Mouse (Mus musculus) gastrocnemius, adult 18-20 months (tissue): ENCODE data around the gene Gpx5. TPM values are rescaled to one million over a fixed set of nuclear protein-coding genes. Genes with fewer than 3 reads are reported as not detected.

Experiments
- DNase-seq: peaks from one replicate; pipeline ENCODE4 v3.0.0; 2021; ENCODE audit warnings: low spot score
- long read RNA-seq, 2 experiments: library from polyadenylated mRNA; stranded (forward); transcript quantifications; one replicate each; pipeline ENCODE4 v2.0.0; 2021
- total RNA-seq, 2 experiments: library from RNA; stranded (reverse); gene quantifications; 2 replicates each; pipeline ENCODE4 v1.2.3; 2021

The Gpx5 gene
- total RNA-seq = not detected
- long read RNA-seq, experiment 1 = 0 reads
- long read RNA-seq, experiment 2 = 0 reads

DNA sequence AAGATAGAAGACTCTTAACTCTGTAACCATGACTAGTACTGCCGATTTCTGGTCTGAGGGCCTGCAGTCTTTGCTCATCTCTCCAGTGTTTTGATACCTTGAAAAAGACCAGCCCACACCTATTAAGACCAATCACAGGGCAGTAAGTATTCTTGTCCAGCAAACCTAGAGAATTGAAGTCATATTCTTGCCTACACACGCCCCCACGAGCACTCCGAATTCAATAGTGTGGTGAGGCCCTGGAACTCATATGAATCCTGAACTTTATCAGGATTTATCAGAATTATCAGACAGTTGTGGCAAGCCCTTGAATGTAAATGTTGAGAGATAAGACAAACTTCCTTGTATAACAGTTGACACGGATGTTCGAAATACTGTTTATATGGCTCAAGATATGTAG, at the start of gene Gpx5:
Gpx5 (minus strand) TSS at position 101 of the 400 bp plus-strand sequence.
- no peak for DNase-seq

GRCm38 (mm10) chr13:21327424-21327823, 34.9 kb upstream of the Gpx5 start:
- DNase-seq = no peak

DNA sequence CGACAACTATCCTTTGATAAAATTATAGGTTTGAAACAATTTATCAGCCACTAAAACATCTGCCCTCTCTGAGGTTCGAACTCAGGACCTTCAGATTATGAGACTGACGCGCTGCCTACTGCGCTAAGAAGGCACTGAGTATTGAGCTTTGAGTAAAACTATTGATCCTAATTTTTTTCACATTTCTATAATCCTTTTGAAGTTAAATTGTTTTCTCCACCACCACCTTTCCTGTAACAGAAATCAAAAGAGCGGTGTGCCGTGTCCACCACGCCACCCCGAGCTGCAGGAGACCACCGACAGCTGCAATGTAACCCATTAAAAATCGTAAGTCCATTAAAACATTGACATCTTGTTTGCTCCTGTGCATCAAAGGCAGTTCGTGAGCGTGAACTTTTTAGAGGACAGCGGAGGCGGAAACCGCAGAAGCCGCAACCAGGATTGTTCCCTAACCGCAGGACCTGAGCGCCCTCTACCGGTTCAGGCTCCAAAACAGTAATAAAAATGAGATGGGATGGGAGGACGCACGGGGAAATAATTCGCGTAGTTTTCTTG, 34.2 kb upstream of the Gpx5 start:
- DNase-seq = peak; percentile 68

GRCm38 (mm10) chr13:21326191-21326590, 33.7 kb upstream of the Gpx5 start:
- DNase-seq = no peak

- no peak for DNase-seq
Measured at GRCm38 (mm10) chr13:21323405-21323804, 30.9 kb upstream of the Gpx5 start.

DNA sequence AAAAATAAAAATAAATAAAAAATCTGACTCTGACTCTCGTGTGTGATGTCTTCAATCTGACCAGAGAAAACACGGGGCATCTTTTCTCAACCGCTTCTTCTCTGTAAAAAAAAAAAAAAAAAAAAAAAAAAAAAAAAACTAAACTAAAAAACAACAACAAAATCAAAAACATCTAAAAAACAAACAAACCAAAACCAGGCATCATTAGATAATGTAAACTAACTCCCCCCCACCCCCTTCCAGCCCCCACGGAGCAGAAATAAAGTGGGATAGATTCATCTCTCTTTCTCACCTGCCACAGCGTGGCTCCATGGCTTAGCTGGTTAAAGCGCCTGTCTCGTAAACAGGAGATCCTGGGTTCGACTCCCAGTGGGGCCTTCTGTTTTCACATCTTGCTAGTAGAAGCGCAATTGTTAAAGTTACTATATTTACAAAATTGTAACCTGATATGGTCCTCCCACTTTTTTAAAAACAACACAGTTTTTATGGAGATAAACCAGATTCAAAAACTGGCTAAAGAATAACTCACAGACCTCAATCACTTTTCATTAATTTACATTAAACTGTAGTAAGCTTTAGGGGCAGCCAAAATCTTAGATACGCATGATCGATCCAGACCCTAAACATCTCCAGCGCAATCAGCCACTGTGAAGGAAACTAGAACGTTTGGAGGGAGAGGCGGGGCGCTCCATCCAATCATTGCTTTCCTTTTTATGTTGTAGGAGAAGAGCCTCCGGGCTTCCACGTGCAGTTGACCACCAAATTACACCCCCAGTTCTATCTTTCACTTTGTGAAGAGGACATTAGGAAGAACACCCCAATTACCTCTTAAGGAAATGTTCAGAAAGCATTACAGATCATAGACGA, 30.2 kb upstream of the Gpx5 start:
- no peak for DNase-seq

DNA sequence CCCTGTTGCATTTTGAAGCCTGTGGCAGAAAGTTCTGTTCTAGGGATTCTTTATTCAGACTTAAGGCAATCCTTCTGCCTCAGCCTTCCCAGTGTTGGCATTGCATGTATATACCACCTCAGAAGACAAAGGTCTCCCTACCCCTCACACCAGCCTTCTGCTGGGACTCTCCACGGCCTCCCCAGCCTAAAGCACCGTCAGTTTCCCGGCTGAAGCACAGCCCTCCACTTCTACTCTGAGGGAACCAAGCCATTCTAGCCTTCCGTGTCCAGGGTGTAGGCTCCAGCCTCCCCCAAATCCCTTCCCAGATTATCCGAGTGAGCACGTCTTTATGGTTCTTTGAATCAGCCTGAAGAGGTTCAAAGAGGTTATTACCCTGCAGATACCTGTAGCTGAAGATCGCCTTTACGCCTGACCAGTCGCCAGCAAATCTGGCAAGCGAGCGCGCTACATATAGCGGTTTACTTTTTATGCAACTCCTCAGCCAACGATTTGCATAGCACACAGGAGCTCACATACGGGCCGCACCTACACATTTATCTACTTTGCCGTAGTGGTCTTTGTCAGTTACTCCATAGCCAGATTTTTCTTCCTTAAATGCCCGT, 29.5 kb upstream of the Gpx5 start:
- DNase-seq = no peak

DNA sequence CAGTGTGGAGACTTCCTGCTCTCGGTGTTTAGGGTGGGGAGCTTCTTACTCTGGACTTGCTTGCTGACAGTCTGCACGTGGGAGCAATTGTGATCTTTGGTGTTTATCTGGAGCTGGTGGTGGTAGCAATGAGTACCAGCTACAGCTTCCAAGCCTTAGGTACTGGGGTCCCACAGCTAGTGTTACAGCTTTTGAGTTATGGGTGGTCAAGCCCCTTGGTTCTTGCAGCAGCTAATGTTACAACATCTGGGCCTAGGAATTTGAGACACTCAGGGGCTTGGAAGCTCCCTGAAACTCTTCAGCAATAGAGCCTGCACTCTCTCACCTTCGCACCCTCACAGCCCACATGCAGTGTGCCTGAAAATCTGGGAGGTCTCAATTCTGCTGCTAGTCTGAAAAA, 27.7 kb upstream of the Gpx5 start:
- DNase-seq = no peak

DNA sequence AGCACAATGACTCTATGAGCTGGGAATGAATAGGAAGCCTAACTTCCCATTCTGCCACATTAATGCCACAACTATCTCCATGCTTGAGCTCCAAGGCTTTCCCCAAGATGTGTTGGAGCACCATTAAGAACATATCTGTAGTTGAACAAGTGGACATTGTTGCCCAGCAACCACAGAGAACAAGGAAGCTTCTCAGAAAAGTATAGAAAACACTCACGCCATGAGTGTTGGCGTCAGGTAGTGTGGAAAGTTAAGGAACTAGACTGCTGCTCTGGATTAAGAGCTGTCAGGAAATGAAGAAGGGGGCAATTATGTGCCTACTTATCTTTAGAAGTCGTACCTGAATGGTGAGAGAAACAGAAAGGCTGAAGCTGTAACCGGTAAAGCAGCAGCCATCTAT, 21.4 kb upstream of the Gpx5 start:
- DNase-seq = no peak

- no peak for DNase-seq
Measured at GRCm38 (mm10) chr13:21312854-21313253, 20.3 kb upstream of the Gpx5 start.

DNA sequence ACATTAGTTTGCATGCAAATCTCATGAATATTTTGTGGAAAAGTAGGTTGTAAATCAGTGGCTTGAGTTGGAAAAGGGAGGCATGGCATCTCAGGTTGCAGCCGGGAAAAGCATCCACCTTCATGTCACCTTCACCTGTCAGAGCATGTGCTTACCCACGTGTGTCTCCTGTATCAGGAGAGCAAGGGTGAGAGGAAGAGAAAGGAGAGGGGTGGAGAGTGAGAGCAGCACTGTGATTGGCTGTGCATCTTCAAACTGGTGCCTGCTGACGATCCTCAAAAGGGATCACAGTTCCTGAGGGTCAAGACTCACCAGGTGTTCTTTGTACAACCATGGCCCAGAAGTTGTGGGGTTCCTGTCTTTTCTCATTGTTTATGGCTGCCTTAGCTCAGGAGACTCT, 19.4 kb upstream of the Gpx5 start, which contains the start of gene Gpx6:
Gpx6 (plus strand) TSS at position 200 of the 400 bp plus-strand sequence.
- DNase-seq = no peak

DNA sequence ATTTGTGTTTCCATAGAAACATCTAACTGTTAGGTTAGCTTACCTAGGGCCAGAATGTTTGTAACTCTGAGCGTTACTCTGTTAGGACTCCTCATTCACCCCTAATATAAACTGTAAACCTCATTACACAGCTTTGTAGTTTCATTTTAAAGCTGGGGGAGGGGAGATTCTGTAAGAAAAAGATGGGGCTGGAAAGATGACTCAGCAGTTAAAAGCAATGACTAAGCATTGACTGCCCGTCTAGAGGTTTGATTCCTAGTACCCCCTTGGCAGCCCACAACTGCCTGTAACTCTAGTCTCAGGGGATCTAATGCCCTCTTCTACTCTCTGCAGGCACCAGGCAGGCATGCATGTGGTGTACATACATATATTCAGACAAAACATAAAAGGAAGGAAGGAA, 17.3 kb upstream of the Gpx5 start:
- no peak for DNase-seq

GRCm38 (mm10) chr13:21304483-21305066, 12.0 kb upstream of the Gpx5 start:
- no peak for DNase-seq

DNA sequence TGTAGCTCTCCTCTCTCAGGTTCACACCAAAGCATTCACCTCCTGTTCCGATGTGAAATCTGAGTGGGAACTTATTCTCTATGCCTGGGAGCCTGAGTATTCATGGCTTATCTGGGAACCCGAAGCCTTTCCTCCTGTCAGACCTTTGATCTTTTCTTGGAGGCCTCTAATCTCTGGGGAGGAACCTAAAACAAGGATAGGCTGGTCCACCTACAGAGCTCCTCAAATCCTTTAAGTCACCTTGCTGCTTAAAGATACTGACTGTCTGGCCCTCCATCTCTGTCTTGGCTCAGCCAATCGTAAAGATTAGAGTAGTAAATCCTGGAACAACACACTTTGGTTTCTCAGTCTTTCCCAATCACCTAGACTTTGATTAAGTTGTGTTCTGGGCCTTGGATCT, 6.0 kb upstream of the Gpx5 start:
- no peak for DNase-seq

- DNase-seq = peak; percentile 86
Measured at GRCm38 (mm10) chr13:21279559-21279958, 13.0 kb downstream of the Gpx5 start.

GRCm38 (mm10) chr13:21279076-21279475, 13.5 kb downstream of the Gpx5 start:
- DNase-seq = no peak

DNA sequence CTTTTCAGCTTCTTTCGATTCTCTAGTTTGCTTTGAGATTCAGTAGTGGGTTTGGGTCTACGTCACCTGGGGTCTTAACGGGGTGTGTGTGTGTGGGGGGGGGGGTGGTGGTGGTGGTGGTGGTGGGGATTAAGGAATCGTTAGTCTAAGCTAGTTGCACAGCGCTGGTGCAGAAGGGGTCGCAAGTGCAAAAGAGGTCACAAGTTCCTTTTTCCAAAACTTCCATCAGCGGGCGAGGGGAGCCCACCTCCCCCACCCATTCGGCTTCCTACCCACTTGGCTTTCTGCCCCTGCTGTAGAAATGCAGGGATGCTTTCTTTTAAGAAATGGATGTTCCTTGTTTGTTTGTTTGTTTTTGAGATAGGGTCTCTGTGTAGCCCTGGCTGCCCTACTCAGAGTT, 16.0 kb downstream of the Gpx5 start:
- DNase-seq = no peak

DNA sequence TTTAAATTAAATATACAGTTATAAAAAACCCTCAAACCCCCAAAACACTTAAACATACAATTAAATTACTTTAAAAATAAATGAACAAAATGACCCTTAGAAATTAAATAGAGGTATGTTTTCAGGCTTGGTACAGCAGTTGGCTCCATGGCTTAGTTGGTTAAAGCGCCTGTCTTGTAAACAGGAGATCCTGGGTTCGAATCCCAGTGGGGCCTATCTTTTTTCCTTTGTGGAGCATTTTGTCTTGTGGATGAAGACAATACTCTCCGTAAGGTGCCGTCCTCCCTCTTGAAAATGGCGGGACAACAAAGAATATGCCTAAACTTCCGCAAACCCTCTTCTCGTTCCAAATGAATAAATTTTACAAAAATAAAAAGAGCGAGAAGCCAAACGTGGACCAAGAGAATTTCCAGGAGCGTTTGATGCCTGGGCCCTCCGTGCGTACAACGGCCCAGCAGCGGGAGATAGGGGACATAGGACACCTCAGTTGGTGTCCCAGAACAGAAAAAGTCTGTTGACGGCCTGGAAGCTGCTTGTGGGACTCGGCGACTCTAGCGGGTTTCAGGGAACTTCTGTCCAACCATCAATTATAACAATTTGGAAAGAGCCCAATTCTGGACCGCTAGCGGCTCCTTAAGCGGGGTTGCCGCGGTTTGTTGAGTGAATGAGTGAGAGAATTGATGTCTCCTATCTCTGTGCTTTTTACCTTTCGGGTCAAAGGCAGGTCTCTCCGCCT, 16.5 kb downstream of the Gpx5 start:
- peak; percentile 42 for DNase-seq

DNA sequence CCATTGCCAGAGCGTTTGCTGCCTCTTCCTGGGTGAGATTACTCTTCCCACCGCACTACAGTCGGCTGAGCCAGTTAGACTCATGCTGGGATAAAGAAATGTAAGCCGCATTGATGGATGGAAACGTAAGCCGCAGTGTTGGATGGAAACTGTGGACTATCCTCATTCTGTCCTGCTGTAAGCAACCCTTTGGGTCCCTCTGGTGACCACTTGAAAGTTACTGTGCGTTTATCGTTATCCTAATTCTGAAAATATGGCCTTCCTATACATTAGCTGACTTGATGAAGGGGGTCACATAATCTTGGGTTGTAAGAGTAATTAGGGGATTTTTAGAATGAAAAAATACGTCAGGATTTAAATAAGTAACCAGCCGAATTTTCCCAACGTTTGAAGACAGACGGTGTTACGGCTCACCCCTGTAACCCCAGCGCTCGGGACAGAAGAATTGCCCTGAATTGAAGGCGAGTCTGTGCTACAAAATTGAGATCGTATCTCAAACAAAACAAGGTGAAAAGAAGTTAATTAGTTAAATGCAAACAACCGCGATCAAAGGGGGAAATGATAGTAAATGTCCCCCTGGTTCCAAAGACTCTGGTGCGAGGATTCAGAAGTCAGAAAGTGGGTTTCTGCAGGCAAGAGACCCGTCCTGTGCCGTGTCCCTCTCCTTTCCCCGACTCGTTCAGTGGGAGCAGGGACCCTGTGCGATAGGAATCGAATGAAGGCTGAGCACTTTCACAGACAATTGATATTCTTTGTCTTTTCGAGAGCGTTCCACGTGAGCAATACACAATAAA, 17.3 kb downstream of the Gpx5 start:
- DNase-seq = no peak

DNA sequence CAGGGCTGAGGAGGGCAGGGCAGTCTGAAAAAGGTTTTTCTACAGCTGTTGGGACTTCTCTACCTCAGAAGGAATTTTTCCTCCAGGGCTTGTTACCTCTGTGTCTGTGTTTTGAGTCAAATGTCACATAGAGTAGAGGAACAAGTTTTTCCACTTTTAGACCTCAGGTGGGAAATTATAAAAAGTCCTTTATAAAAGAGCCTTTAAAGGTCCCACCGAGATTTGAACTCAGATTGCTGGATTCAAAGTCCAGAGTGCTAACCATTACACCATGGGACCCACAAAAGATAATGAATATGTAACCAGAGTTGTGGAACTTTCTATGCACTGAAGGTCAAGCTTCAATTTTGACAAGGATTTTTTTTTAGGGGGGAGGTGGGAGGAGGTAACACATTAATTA, 24.3 kb downstream of the Gpx5 start:
- DNase-seq = no peak

GRCm38 (mm10) chr13:21267541-21267940, 25.0 kb downstream of the Gpx5 start:
- DNase-seq = no peak
